Mouse (Mus musculus) kidney, embryonic 15.5 days (tissue): ENCODE results near the gene Sv2b. TPM values are rescaled to one million over a fixed set of nuclear protein-coding genes. Genes with fewer than 3 reads are reported as not detected.
"Not testable (repeated sequence)": the region's sequence is repeated elsewhere in the genome, so short reads cannot be mapped to it uniquely, and the experiment has no call there.

Source experiments
- ATAC-seq: fragments of 200-750 bp; cut with Nextera tagmentation; replicated peaks from 2 replicates; pipeline ENCODE4 v1.8.0; 2017; ENCODE audit warnings: moderate TSS enrichment; ENCODE audit not compliant: low FRiP score
- H3K27ac ChIP-seq: fragments of 300-500 bp; sonication (generic); 2 replicates; pipeline ENCODE4 v1.5.1; 2015; ENCODE audit warnings: mild to moderate bottlenecking, inconsistent platforms
- H3K27me3 ChIP-seq: fragments of 300-500 bp; sonication (generic); 2 replicates; pipeline ENCODE4 v1.6.1; 2015; ENCODE audit warnings: inconsistent platforms
- H3K36me3 ChIP-seq: fragments of 300-500 bp; sonication (generic); 2 replicates; pipeline ENCODE4 v1.6.1; 2015; ENCODE audit warnings: inconsistent platforms
- H3K4me1 ChIP-seq: fragments of 300-500 bp; sonication (generic); 2 replicates; pipeline ENCODE4 v1.6.1; 2015; ENCODE audit warnings: inconsistent platforms
- H3K4me2 ChIP-seq: fragments of 300-500 bp; sonication (generic); 2 replicates; pipeline ENCODE4 v1.6.1; 2015; ENCODE audit warnings: moderate library complexity, mild to moderate bottlenecking, inconsistent platforms
- H3K4me3 ChIP-seq: fragments of 300-500 bp; sonication (generic); replicated peaks from 2 replicates; pipeline ENCODE4 v1.5.1; 2015; ENCODE audit warnings: mild to moderate bottlenecking, inconsistent platforms
- H3K9ac ChIP-seq: fragments of 300-500 bp; sonication (generic); 2 replicates; pipeline ENCODE4 v1.6.1; 2015; ENCODE audit warnings: mild to moderate bottlenecking, inconsistent platforms
- H3K9me3 ChIP-seq: fragments of 300-500 bp; sonication (generic); replicated peaks from 2 replicates; pipeline ENCODE4 v1.6.1; 2016; ENCODE audit warnings: inconsistent platforms
- WGBS: fragments of 180-500 bp; shearing (Covaris S2); methylation state at CpG from one replicate; pipeline ENCODE4 v1.1.7; 2015; ENCODE audit warnings: mixed read lengths; 5-methylcytosine and 5-hydroxymethylcytosine counted together
- polyA plus RNA-seq: library from polyadenylated mRNA; unstranded; fragments of >200 nt; fragmentation: Nextera tagmentation; extraction: Ambion mirVana; gene quantifications from 2 replicates; pipeline ENCODE4 v1.2.1, GENCODE M21; 2015

Gene Sv2b
- polyA plus RNA-seq = 0.92 and 1.2 TPM in 2 replicates

GRCm38 (mm10) chr7:75308457-75309312 is at the start of gene Sv2b:
Gene Sv2b (minus strand): TSS chr7:75309262.
- Histone ChIP-seq H3K27me3 (peaks cover 39% of the 10 kb centered on the region), H3K9me3 (no peaks in the 10 kb centered on the region), H3K27ac (no peak within 1 kb of the TSS), H3K36me3 (no peaks in the 10 kb centered on the region), H3K9ac (peak within 1 kb of the TSS; percentile 50; the same call in 1 of the 2 replicates), H3K4me3 (peak within 1 kb of the TSS; percentile 50), H3K4me2 (peak within 1 kb of the TSS; percentile 97), H3K4me1 (peaks cover 19% of the 10 kb centered on the region)
- 1% methylated on average over 46 of the region's 46 CpGs for WGBS
- peak; percentile 64 for ATAC-seq

DNA sequence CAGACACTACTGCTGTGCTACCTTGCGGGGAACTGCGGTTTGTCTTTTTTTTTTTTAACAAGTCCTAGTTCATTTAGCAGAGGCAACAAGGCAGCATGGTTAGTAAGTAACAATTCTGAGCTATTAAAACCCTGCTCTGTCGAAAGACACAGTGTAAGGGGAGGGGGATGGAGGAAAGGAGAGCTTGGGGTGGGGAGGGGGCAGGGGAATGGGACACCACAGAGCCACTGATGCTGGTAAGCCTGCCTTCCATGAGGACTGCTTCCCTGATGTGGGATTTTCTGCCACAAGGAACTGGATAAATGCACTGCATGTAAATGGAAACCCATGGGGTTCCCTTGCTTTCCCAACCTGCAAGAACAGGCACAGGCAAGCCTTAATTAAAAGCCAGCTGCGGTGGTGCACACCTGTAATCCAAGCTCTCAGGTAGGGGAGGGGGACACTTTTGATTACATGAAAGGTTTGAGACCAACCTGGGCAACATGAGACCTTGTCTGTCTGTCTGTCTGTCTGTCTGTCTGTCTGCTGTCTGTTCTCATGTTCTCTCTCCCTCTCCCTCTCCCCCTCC is 49.3 kb upstream of the Sv2b start:
- 43% methylated on average over 4 of the region's 4 CpGs for WGBS
- no peak overlapping the region for H3K9ac ChIP-seq

DNA sequence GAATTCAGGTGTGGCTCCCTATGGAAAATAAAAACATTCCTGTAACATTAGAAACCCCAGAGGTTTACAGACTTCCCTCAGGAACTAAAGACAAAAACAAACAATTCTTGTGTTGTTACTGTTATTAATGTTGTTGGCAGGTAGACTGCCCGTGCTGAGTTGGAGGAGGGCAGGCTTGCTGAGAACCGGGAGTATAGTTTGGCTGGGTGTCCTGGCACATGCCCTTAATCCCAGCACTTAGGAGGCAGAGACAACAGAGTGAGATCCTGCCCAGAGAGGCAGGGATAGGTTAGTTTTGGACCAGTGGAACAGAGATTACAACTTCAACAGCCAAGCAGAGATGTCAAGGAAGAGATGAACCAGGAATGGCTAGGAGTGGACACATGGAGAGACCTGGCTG is 46.5 kb upstream of the Sv2b start:
- Histone ChIP-seq H3K27ac (no peak overlapping the region), H3K4me2 (no peak overlapping the region), H3K4me1 (no peaks in the 10 kb centered on the region), H3K9me3 (no peaks in the 10 kb centered on the region), H3K4me3 (no peak overlapping the region), H3K36me3 (no peaks in the 10 kb centered on the region), H3K27me3 (no peaks in the 10 kb centered on the region), H3K9ac (no peak overlapping the region)
- 63% methylated on average over 2 of the region's 2 CpGs for WGBS
- no peak for ATAC-seq

More for the DNA sequence above, 49.3 kb upstream of the Sv2b start:
- Histone ChIP-seq H3K4me3 (no peak overlapping the region), H3K36me3 (no peaks in the 10 kb centered on the region), H3K9me3 (no peaks in the 10 kb centered on the region), H3K4me1 (no peaks in the 10 kb centered on the region), H3K27ac (no peak overlapping the region), H3K4me2 (no peak overlapping the region), H3K27me3 (no peaks in the 10 kb centered on the region)
- ATAC-seq = no peak

DNA sequence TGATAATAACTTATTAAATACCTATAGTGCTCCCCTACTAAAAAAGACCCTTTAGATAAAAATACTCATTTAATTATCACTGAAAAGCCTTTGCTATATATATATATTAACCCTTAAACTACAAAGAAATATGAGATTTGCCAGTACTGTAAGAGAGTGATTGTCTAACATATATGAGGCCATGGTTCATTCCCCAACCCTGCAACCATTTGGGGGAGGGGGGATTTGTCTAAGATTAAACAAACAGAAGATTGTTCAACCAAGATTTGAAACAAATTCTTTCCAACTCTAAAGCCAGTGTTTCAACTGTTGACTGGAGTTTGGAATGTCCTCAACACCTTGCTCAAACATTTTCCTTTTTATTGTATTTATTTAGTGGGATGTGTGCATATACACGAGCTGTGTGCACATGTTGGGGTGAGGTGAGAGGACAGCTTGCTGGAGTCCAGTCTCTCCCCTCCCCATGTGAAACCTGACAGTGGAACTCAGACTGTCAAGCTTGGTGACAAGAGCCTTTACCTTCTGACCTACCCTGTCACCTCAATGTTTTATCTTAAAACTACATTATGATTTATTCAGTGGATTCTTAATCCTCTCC is 43.8 kb upstream of the Sv2b start:
- Histone ChIP-seq H3K4me3 (no peak overlapping the region), H3K27me3 (no peaks in the 10 kb centered on the region), H3K9me3 (no peaks in the 10 kb centered on the region), H3K27ac (no peak overlapping the region), H3K4me1 (no peaks in the 10 kb centered on the region), H3K4me2 (no peak overlapping the region), H3K36me3 (no peaks in the 10 kb centered on the region), H3K9ac (no peak overlapping the region)
- no peak for ATAC-seq
- WGBS = 33% methylated on average over 1 of the region's 1 CpGs

DNA sequence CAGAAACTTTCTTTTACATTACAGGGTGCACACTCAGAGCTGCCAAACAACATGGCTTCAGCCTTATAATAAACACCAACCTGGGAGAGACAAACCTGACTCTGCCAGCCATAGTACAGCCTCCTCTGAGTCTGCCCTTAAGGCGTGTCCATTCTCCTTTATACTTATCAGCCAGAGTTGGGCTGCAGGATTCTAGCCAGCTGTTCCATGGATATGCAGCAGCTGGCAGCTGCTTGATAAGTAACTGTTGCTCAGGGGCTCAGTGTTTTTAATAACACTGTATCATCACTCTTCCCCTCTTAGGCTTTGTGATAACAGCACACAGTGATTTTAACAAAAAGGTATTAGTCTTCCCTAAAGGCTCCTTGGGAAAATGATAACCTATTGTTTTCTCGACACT is 41.1 kb upstream of the Sv2b start:
- Histone ChIP-seq H3K4me3 (no peak overlapping the region), H3K27me3 (no peaks in the 10 kb centered on the region), H3K4me2 (no peak overlapping the region), H3K9me3 (no peaks in the 10 kb centered on the region), H3K36me3 (no peaks in the 10 kb centered on the region), H3K27ac (no peak overlapping the region), H3K9ac (no peak overlapping the region), H3K4me1 (no peaks in the 10 kb centered on the region)
- WGBS = 72% methylated on average over 2 of the region's 2 CpGs
- no peak for ATAC-seq

- Histone ChIP-seq H3K4me1 (peaks cover 11% of the 10 kb centered on the region; the same call in 1 of the 2 replicates), H3K36me3 (no peaks in the 10 kb centered on the region), H3K9me3 (no peaks in the 10 kb centered on the region), H3K4me3 (no peak overlapping the region), H3K9ac (no peak overlapping the region), H3K27me3 (no peaks in the 10 kb centered on the region), H3K27ac (no peak overlapping the region), H3K4me2 (no peak overlapping the region)
- WGBS = 53% methylated on average over 3 of the region's 3 CpGs
- no peak for ATAC-seq
Measured at GRCm38 (mm10) chr7:75332311-75332710, 23.2 kb upstream of the Sv2b start.

DNA sequence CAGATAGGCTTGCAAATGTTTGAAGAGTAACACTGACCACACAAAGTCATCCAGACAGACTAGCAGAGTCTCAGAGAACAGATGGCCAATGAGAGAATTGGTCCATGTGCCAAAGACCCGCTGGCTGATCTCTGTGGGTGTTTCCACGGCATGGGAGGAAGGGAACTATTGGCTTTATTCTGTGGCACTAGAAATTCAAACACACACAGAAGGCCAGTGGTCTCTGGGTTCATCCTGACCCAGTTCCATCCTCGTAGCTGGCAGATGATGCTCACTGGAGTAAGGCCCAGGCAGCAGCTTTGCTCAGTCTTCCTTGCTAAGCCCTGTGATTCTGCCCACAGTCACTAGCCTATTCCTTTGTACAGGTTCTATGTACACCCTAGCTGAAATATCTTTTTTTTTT is 20.7 kb upstream of the Sv2b start:
- no peak overlapping the region for H3K4me3 ChIP-seq
- H3K9ac ChIP-seq = no peak overlapping the region
- H3K4me2 ChIP-seq = no peak overlapping the region
- H3K27ac ChIP-seq = no peak overlapping the region
- peaks cover 11% of the 10 kb centered on the region; the same call in 1 of the 2 replicates for H3K4me1 ChIP-seq
- no peak for ATAC-seq
- H3K27me3 ChIP-seq = no peaks in the 10 kb centered on the region
- 62% methylated on average over 3 of the region's 3 CpGs for WGBS
- H3K36me3 ChIP-seq = no peaks in the 10 kb centered on the region
- no peaks in the 10 kb centered on the region for H3K9me3 ChIP-seq

DNA sequence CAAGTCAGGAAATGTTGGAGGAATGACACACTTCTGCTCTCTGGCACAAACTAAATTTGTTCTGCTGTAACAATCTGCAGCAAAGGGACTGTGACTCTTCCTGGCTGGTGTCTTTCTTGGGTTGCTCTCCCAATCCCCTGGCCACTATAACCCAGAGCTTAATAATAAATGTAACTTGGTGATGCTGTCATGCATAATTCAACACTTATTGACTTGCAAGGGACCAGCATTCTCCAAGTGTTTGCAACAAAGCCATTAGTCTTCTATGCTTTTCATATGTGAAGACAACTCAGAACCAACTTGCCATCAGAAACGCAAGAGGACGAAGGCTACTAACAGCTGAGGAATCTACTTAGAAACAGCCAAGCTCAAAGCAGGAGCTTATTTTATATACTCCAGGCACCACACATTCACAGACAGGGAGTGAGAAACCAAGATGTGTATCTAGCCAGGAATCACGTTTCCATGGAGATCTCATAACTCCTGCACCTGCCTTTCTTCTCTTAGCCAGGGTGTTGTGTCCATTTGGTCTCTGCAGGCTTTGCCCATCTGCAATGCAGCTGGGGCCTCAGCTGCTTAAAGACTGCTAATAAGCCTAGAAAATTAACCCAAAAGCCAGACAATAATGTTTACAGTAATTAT is 19.8 kb upstream of the Sv2b start:
- Histone ChIP-seq H3K9me3 (no peaks in the 10 kb centered on the region), H3K4me2 (no peak overlapping the region), H3K27ac (no peak overlapping the region), H3K27me3 (no peaks in the 10 kb centered on the region), H3K4me3 (no peak overlapping the region), H3K4me1 (peaks cover 11% of the 10 kb centered on the region; the same call in 1 of the 2 replicates), H3K36me3 (no peaks in the 10 kb centered on the region), H3K9ac (no peak overlapping the region)
- 51% methylated on average over 3 of the region's 3 CpGs for WGBS
- no peak for ATAC-seq

- Histone ChIP-seq H3K27me3 (no peaks in the 10 kb centered on the region), H3K9ac (no peak overlapping the region), H3K4me3 (no peak overlapping the region), H3K36me3 (no peaks in the 10 kb centered on the region), H3K27ac (no peak overlapping the region), H3K4me2 (no peak overlapping the region), H3K9me3 (no peaks in the 10 kb centered on the region), H3K4me1 (0 out of 2 replicates have a peak, but pooled peaks cover 9% of the 10 kb centered on the region)
- WGBS = 89% methylated on average over 1 of the region's 1 CpGs
- no peak for ATAC-seq
Measured at GRCm38 (mm10) chr7:75325273-75325672, 16.2 kb upstream of the Sv2b start.

- H3K9ac ChIP-seq, H3K4me3 ChIP-seq, H3K9me3 ChIP-seq, H3K36me3 ChIP-seq, H3K27me3 ChIP-seq, H3K4me1 ChIP-seq, H3K27ac ChIP-seq, H3K4me2 ChIP-seq, ATAC-seq: not testable (repeated sequence)
- 87% methylated on average over 3 of the region's 3 CpGs for WGBS
Measured at GRCm38 (mm10) chr7:75322742-75323141, 13.7 kb upstream of the Sv2b start.

- Histone ChIP-seq H3K4me3 (no peak overlapping the region), H3K36me3 (no peaks in the 10 kb centered on the region), H3K9ac (no peak overlapping the region), H3K9me3 (no peaks in the 10 kb centered on the region), H3K27me3 (no peaks in the 10 kb centered on the region), H3K4me2 (no peak overlapping the region), H3K27ac (no peak overlapping the region), H3K4me1 (no peaks in the 10 kb centered on the region)
- no peak for ATAC-seq
Measured at GRCm38 (mm10) chr7:75320009-75320408, 10.9 kb upstream of the Sv2b start.

GRCm38 (mm10) chr7:75318320-75318719 is 9.3 kb upstream of the Sv2b start:
- WGBS = 77% methylated on average over 1 of the region's 1 CpGs
- H3K4me1 ChIP-seq = no peaks in the 10 kb centered on the region
- no peaks in the 10 kb centered on the region for H3K27me3 ChIP-seq
- H3K9me3 ChIP-seq = no peaks in the 10 kb centered on the region
- no peak overlapping the region for H3K4me2 ChIP-seq
- H3K9ac ChIP-seq = no peak overlapping the region
- no peak for ATAC-seq
- no peak overlapping the region for H3K4me3 ChIP-seq
- H3K27ac ChIP-seq = no peak overlapping the region
- H3K36me3 ChIP-seq = no peaks in the 10 kb centered on the region
